Mouse (Mus musculus) MEL (cell line): ENCODE data around the gene Psma5. TPM values are rescaled to one million over a fixed set of nuclear protein-coding genes. Genes with fewer than 3 reads are reported as not detected.
A peak's percentile ranks its signal among the peaks of the same experiment; 100 is the strongest.

Source experiments
- DNase-seq: peaks from one replicate; pipeline ENCODE4 v3.0.0; 2011; ENCODE audit warnings: low read depth, low spot score
- H3K27ac ChIP-seq: 2 replicates; pipeline ENCODE4 v1.5.1; 2012; ENCODE audit warnings: low read depth, mild to moderate bottlenecking, control low read depth, low read length, moderate library complexity; ENCODE audit not compliant: control insufficient read depth
- H3K27me3 ChIP-seq, 2 experiments: fragments of 150-350 bp in 1 of 2; sonication (generic) in 1 of 2; 2 replicates each; pipeline ENCODE4 v1.6.1; 2012; ENCODE audit warnings: low read length in 2 of 2, mild to moderate bottlenecking in 2 of 2, improper control_type of control experiment in 1 of 2, moderate library complexity in 1 of 2; ENCODE audit not compliant: insufficient read depth in 2 of 2, control insufficient read depth in 1 of 2
- H3K36me3 ChIP-seq, 2 experiments: 2 replicates each; pipeline ENCODE4 v1.6.1; 2012 to 2014; ENCODE audit warnings: low read length in 2 of 2, improper control_type of control experiment in 1 of 2, inconsistent platforms in 1 of 2, mild to moderate bottlenecking in 1 of 2; ENCODE audit not compliant: insufficient read depth in 2 of 2, control insufficient read depth in 1 of 2
- H3K4me1 ChIP-seq, 2 experiments: fragments of 150-350 bp in 1 of 2; sonication (generic) in 1 of 2; 2 replicates each; pipeline ENCODE4 v1.6.1; 2012; ENCODE audit warnings: low read length in 2 of 2, improper control_type of control experiment in 1 of 2, mild to moderate bottlenecking in 1 of 2; ENCODE audit not compliant: insufficient read depth in 2 of 2, control insufficient read depth in 1 of 2
- H3K4me3 ChIP-seq, 2 experiments: fragments of 150-350 bp in 1 of 2; sonication (generic) in 1 of 2; 2 replicates each; pipeline ENCODE4 v1.5.1; 2012; ENCODE audit warnings: low read depth in 2 of 2, low read length in 2 of 2, mild to moderate bottlenecking in 2 of 2, moderate library complexity in 2 of 2, control low read depth in 1 of 2, improper control_type of control experiment in 1 of 2; ENCODE audit not compliant: control insufficient read depth in 1 of 2, insufficient read depth in 1 of 2
- H3K79me2 ChIP-seq: 2 replicates; pipeline ENCODE4 v1.6.1; 2012; ENCODE audit warnings: mild to moderate bottlenecking, low read length, moderate library complexity; ENCODE audit not compliant: control insufficient read depth, poor library complexity, insufficient read depth
- H3K9ac ChIP-seq: 2 replicates; pipeline ENCODE4 v1.6.1; 2012; ENCODE audit warnings: low read depth, mild to moderate bottlenecking, control low read depth, low read length, moderate library complexity; ENCODE audit not compliant: control insufficient read depth, poor library complexity, severe bottlenecking
- H3K9me3 ChIP-seq: fragments of 150-350 bp; sonication (generic); replicated peaks from 2 replicates; pipeline ENCODE4 v1.6.1; 2012; ENCODE audit warnings: mild to moderate bottlenecking, low read length, improper control_type of control experiment, moderate library complexity; ENCODE audit not compliant: insufficient read depth
- BHLHE40 ChIP-seq: IDR thresholded peaks from 2 replicates; pipeline ENCODE4 v1.6.1; 2012; ENCODE audit warnings: low read depth, mild to moderate bottlenecking, inconsistent platforms, low read length, improper control_type of control experiment, borderline replicate concordance
- CHD1 ChIP-seq: IDR thresholded peaks from 2 replicates; pipeline ENCODE4 v1.6.1; 2012; ENCODE audit warnings: low read depth, mild to moderate bottlenecking, inconsistent platforms, low read length, improper control_type of control experiment
- CHD2 ChIP-seq: IDR thresholded peaks from 2 replicates; pipeline ENCODE4 v1.6.1; 2011; ENCODE audit warnings: low read length, improper control_type of control experiment
- CTCF ChIP-seq, 3 experiments: IDR thresholded peaks in 2 of 3; conservative IDR thresholded peaks in 1 of 3; 2 replicates each; pipeline ENCODE4 v1.5.1; 2011 to 2012; ENCODE audit warnings: low read length in 3 of 3, low read depth in 2 of 3, mild to moderate bottlenecking in 2 of 3, improper control_type of control experiment in 1 of 3, inconsistent platforms in 1 of 3, mixed read lengths in 1 of 3, moderate library complexity in 1 of 3; ENCODE audit not compliant: control insufficient read depth in 1 of 3, insufficient read depth in 1 of 3, poor library complexity in 1 of 3, severe bottlenecking in 1 of 3
- E2F4 ChIP-seq: IDR thresholded peaks from 2 replicates; pipeline ENCODE4 v1.6.1; 2011; ENCODE audit warnings: low read depth, low read length, improper control_type of control experiment, borderline replicate concordance
- EP300 ChIP-seq, 2 experiments: IDR thresholded peaks; 2 replicates each; pipeline ENCODE4 v1.6.1; 2011; ENCODE audit warnings: improper control_type of control experiment in 2 of 2, low read length in 2 of 2, low read depth in 1 of 2, mild to moderate bottlenecking in 1 of 2
- ETS1 ChIP-seq: IDR thresholded peaks from 2 replicates; pipeline ENCODE4 v1.6.1; 2012; ENCODE audit warnings: low read depth, mild to moderate bottlenecking, inconsistent platforms, low read length, improper control_type of control experiment, moderate library complexity
- GATA1 ChIP-seq: IDR thresholded peaks from 2 replicates; pipeline ENCODE4 v1.6.1; 2011; ENCODE audit warnings: low read depth, low read length, improper control_type of control experiment
- HCFC1 ChIP-seq: IDR thresholded peaks from 2 replicates; pipeline ENCODE4 v1.6.1; 2012; ENCODE audit warnings: low read depth, mild to moderate bottlenecking, inconsistent platforms, low read length, improper control_type of control experiment, moderate library complexity
- MAFK ChIP-seq: IDR thresholded peaks from 2 replicates; pipeline ENCODE4 v1.6.1; 2011; ENCODE audit warnings: low read depth, mild to moderate bottlenecking, low read length, improper control_type of control experiment, borderline replicate concordance
- MAX ChIP-seq: IDR thresholded peaks from 2 replicates; pipeline ENCODE4 v1.6.1; 2011; ENCODE audit warnings: low read length, improper control_type of control experiment
- MAZ ChIP-seq: IDR thresholded peaks from 2 replicates; pipeline ENCODE4 v1.6.1; 2012; ENCODE audit warnings: low read depth, mild to moderate bottlenecking, inconsistent platforms, low read length, improper control_type of control experiment
- MEF2A ChIP-seq: IDR thresholded peaks from 2 replicates; pipeline ENCODE4 v1.6.1; 2014; ENCODE audit warnings: low read depth, mild to moderate bottlenecking, inconsistent platforms, low read length, improper control_type of control experiment; ENCODE audit not compliant: poor library complexity, insufficient replicate concordance, severe bottlenecking; ENCODE audit errors: extremely low read depth
- MYB ChIP-seq: IDR thresholded peaks from 2 replicates; pipeline ENCODE4 v1.6.1; 2011; ENCODE audit warnings: mild to moderate bottlenecking, low read depth, low read length, improper control_type of control experiment
- NELFE ChIP-seq: IDR thresholded peaks from 2 replicates; pipeline ENCODE4 v1.6.1; 2011; ENCODE audit warnings: low read depth, low read length, improper control_type of control experiment
- NRF1 ChIP-seq: IDR thresholded peaks from 2 replicates; pipeline ENCODE4 v1.6.1; 2014; ENCODE audit warnings: low read depth, mild to moderate bottlenecking, inconsistent platforms, low read length, improper control_type of control experiment, moderate library complexity; ENCODE audit not compliant: poor library complexity, insufficient read depth, severe bottlenecking
- POLR2A ChIP-seq, 2 experiments: IDR thresholded peaks; 2 replicates each; pipeline ENCODE4 v1.6.1; 2011 to 2012; ENCODE audit warnings: low read length in 2 of 2, mild to moderate bottlenecking in 2 of 2, control low read depth in 1 of 2, improper control_type of control experiment in 1 of 2, low read depth in 1 of 2, moderate library complexity in 1 of 2; ENCODE audit not compliant: control insufficient read depth in 1 of 2, insufficient read depth in 1 of 2, poor library complexity in 1 of 2
- POLR2AphosphoS2 ChIP-seq: IDR thresholded peaks from 2 replicates; pipeline ENCODE4 v1.6.1; 2011; ENCODE audit warnings: low read length, improper control_type of control experiment
- POLR2AphosphoS5 ChIP-seq: IDR thresholded peaks from 2 replicates; pipeline ENCODE4 v1.6.1; 2012; ENCODE audit warnings: low read depth, borderline replicate concordance, mild to moderate bottlenecking, inconsistent platforms, low read length, moderate library complexity, mixed read lengths
- SIN3A ChIP-seq: IDR thresholded peaks from 2 replicates; pipeline ENCODE4 v1.6.1; 2012; ENCODE audit warnings: low read length, improper control_type of control experiment, inconsistent platforms
- TAL1 ChIP-seq: IDR thresholded peaks from 2 replicates; pipeline ENCODE4 v1.6.1; 2012; ENCODE audit warnings: mild to moderate bottlenecking, inconsistent platforms, low read length, moderate library complexity, mixed read lengths
- TBP ChIP-seq: IDR thresholded peaks from 2 replicates; pipeline ENCODE4 v1.8.0; 2011; ENCODE audit warnings: low read depth, low read length, improper control_type of control experiment
- USF1 ChIP-seq: IDR thresholded peaks from 2 replicates; pipeline ENCODE4 v1.6.1; 2014; ENCODE audit warnings: low read depth, mild to moderate bottlenecking, inconsistent platforms, low read length, improper control_type of control experiment, moderate library complexity
- ZKSCAN1 ChIP-seq: IDR thresholded peaks from 2 replicates; pipeline ENCODE4 v1.6.1; 2012; ENCODE audit warnings: low read depth, mild to moderate bottlenecking, inconsistent platforms, low read length, improper control_type of control experiment, moderate library complexity
- ZMIZ1 ChIP-seq: IDR thresholded peaks from 2 replicates; pipeline ENCODE4 v1.6.1; 2012; ENCODE audit warnings: low read depth, mild to moderate bottlenecking, inconsistent platforms, low read length, improper control_type of control experiment, moderate library complexity
- polyA plus RNA-seq, 2 experiments: library from polyadenylated mRNA; stranded (reverse) in 1 of 2; unstranded in 1 of 2; fragments of >175 nt in 1 of 2; fragments of >200 nt in 1 of 2; gene quantifications; 2 replicates each; pipeline versions ENCODE4 v1.2.1 to v1.2.4; 2012; ENCODE audit warnings: low replicate concordance in 2 of 2, low read depth in 1 of 2; ENCODE audit not compliant: insufficient read length in 2 of 2, insufficient read depth in 1 of 2, missing spikeins in 1 of 2
- total RNA-seq: library from RNA; depleted of rRNA; stranded (reverse); fragments of 300-350 nt; gene quantifications from 2 replicates; pipeline ENCODE4 v1.2.3, GENCODE M21; 2012

Gene Psma5
- total and polyA plus RNA-seq, 3 experiments = 353 to 429 TPM; not detected in 1

- TF ChIP-seq USF1 = no peak
- no peak for TF ChIP-seq E2F4
- TF ChIP-seq MEF2A = no peak
- TF ChIP-seq TAL1 = no peak
Observed at GRCm38 (mm10) chr3:108282401-108283240, 25.9 kb downstream of the Psma5 start (continued).

- H3K79me2 ChIP-seq = peaks cover 1% of the 10 kb centered on the region; the same call in 1 of the 2 replicates
- TF ChIP-seq USF1 = no peak
- peak; percentile 91; the same call in 1 of the 2 replicates for TF ChIP-seq CHD1
- H3K36me3 ChIP-seq = peaks cover 0 to 3% of the 10 kb centered on the region in 2 experiments; a peak in 2 of 4 replicates
- peak overlapping the region; percentile 75 to 82 for H3K4me3 ChIP-seq
- H3K4me1 ChIP-seq = peaks cover 0 to 4% of the 10 kb centered on the region in 2 experiments; a peak in 1 of 4 replicates
- no peaks in the 10 kb centered on the region for H3K9me3 ChIP-seq
- H3K9ac ChIP-seq = peak overlapping the region; percentile 74
- no peaks in the 10 kb centered on the region for H3K27me3 ChIP-seq
- H3K27ac ChIP-seq = peak overlapping the region; percentile 81
- peak; percentile 62 for DNase-seq
Observed at GRCm38 (mm10) chr3:108283241-108283561, 26.5 kb downstream of the Psma5 start.

- Histone ChIP-seq H3K27me3 (no peaks in the 10 kb centered on the region), H3K9ac (peak within 1 kb of the TSS; percentile 81), H3K27ac (peak within 1 kb of the TSS; percentile 81), H3K9me3 (no peaks in the 10 kb centered on the region), H3K4me1 (peaks cover 0 to 4% of the 10 kb centered on the region in 2 experiments; a peak in 1 of 4 replicates), H3K79me2 (peaks cover 1% of the 10 kb centered on the region; the same call in 1 of the 2 replicates), H3K4me3 (peak within 1 kb of the TSS; percentile 75 to 82), H3K36me3 (peaks cover 0 to 3% of the 10 kb centered on the region in 2 experiments; a peak in 1 of 4 replicates)
- DNase-seq = peak; percentile 94
- TF ChIP-seq SIN3A (peak; percentile 64; the same call in 1 of the 2 replicates), POLR2AphosphoS2 (no peak), BHLHE40 (no peak), GATA1 (no peak), EP300 (IDR thresholded peaks at IDR 0.05; ENCODE audit: low read depth in 1 of 2, low read length in 2 of 2) (no peak), CHD2 (peak; percentile 40), HCFC1 (peak; percentile 77), CTCF (IDR thresholded peaks at IDR 0.05 in 2 of 3, conservative IDR thresholded peaks at IDR 0.05 in 1 of 3; ENCODE audit: control insufficient read depth in 1 of 3, insufficient read depth in 1 of 3, low read depth in 2 of 3, low read length in 3 of 3, poor library complexity in 1 of 3, severe bottlenecking in 1 of 3) (no peak), ZMIZ1 (0 out of 2 replicates have a peak, but pooled peaks have one; percentile 50), CHD1 (no peak), MAX (peak; percentile 46; the same call in 1 of the 2 replicates), POLR2AphosphoS5 (no peak), MAFK (no peak), NRF1 (peak; percentile 57), TBP (no peak), ETS1 (0 out of 2 replicates have a peak, but pooled peaks have one; percentile 11), NELFE (peak; percentile 50), ZKSCAN1 (no peak), MAZ (peak; percentile 39; the same call in 1 of the 2 replicates), POLR2A (IDR thresholded peaks at IDR 0.05; ENCODE audit: control insufficient read depth in 1 of 2, insufficient read depth in 1 of 2, low read depth in 1 of 2, low read length in 2 of 2, poor library complexity in 1 of 2) (peak; percentile 54 to 65; a peak in 2 of 4 replicates), MYB (no peak)
Observed at GRCm38 (mm10) chr3:108283781-108284601, 27.3 kb downstream of the Psma5 start, which contains the start of gene Sort1. Sort1 (plus strand) TSS chr3:108284082.
